Mouse (Mus musculus) forebrain, embryonic 10.5 days (tissue): ENCODE data around the gene Ly6g6e. TPM values are rescaled to one million over a fixed set of nuclear protein-coding genes. Genes with fewer than 3 reads are reported as not detected.
"Not testable (repeated sequence)": the region's sequence is repeated elsewhere in the genome, so short reads cannot be mapped to it uniquely, and the experiment has no call there.

Experiments
- DNase-seq: peaks from one replicate; pipeline ENCODE4 v3.0.0-alpha.2; 2017; ENCODE audit warnings: low spot score; ENCODE audit errors: extremely low spot score
- H3K27ac ChIP-seq: fragments of 300-500 bp; sonication (generic); 2 replicates; pipeline ENCODE4 v1.5.1; 2016; ENCODE audit warnings: mild to moderate bottlenecking
- H3K27me3 ChIP-seq: fragments of 300-500 bp; sonication (generic); 2 replicates; pipeline ENCODE4 v1.6.1; 2016; ENCODE audit warnings: mild to moderate bottlenecking; ENCODE audit not compliant: poor library complexity, severe bottlenecking
- H3K36me3 ChIP-seq: fragments of 300-500 bp; sonication (generic); replicated peaks from 2 replicates; pipeline ENCODE4 v1.6.1; 2016; ENCODE audit warnings: mild to moderate bottlenecking, moderate library complexity
- H3K4me1 ChIP-seq: fragments of 300-500 bp; sonication (generic); 2 replicates; pipeline ENCODE4 v1.6.1; 2016
- H3K4me3 ChIP-seq: fragments of 300-500 bp; sonication (generic); 2 replicates; pipeline ENCODE4 v1.5.1; 2016; ENCODE audit warnings: mild to moderate bottlenecking, moderate library complexity
- H3K9me3 ChIP-seq: fragments of 300-500 bp; sonication (generic); 2 replicates; pipeline ENCODE4 v1.6.1; 2016; ENCODE audit warnings: mild to moderate bottlenecking, moderate library complexity
- WGBS: fragments of 180-500 bp; shearing (Covaris S2); methylation state at CpG from one replicate; pipeline ENCODE4 v1.1.7; 2016; 5-methylcytosine and 5-hydroxymethylcytosine counted together
- polyA plus RNA-seq: library from polyadenylated mRNA; unstranded; fragments of >200 nt; fragmentation: Nextera tagmentation; extraction: Ambion mirVana; gene quantifications from 2 replicates; pipeline ENCODE4 v1.2.1, GENCODE M21; 2016

The Ly6g6e gene
- polyA plus RNA-seq, 1 experiment from 2014 or later: not detected

DNA sequence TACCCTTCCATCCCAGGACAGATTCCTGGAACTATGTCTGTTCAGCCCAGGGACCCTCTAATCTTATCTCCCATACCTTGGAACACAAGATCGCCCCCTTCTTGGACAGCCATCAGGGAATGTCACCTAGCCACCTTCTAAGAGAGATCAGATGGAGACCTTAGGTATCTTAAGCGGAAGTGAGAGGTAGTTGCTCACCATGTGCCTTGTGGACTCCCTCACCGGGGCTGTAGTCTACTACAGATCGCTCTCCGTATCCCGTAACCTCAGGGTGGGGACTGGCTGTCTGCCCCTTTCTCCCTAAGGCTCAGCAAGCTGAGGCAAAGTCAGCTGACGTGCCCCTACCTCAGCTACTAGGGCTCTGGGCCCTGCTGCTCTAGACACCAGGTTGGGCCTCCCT lies 27.4 kb downstream of the Ly6g6e start:
- H3K4me3 ChIP-seq: no peak overlapping the region
- no peak overlapping the region for H3K27ac ChIP-seq
- peaks cover 47% of the 10 kb centered on the region for H3K36me3 ChIP-seq
- H3K9me3 ChIP-seq: no peaks in the 10 kb centered on the region
- no peak for DNase-seq
- H3K27me3 ChIP-seq: no peaks in the 10 kb centered on the region
- H3K4me1 ChIP-seq: peaks cover 11% of the 10 kb centered on the region
- 91% methylated on average over 7 of the region's 7 CpGs for WGBS

DNA sequence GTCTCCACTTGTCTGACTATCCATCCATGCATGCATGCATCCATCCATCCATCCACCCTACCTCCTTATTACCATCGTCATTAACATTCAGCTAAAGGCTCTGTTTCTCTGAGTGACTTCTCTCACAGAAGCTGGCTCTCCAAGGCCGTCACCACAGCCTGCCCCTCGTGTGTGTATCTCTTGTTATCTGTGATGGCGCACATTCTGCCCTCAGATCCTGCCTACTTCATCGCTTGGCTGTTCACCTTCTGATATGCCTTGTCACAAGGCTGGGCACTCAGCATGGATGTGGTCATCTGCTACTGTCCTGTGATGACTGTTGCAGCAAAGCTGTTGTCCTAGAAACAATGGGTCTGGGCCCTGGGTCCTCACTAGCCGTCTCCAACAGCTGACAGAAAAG lies 28.1 kb downstream of the Ly6g6e start:
- Histone ChIP-seq H3K36me3 (peaks cover 41% of the 10 kb centered on the region), H3K9me3 (no peaks in the 10 kb centered on the region), H3K4me1 (peaks cover 11% of the 10 kb centered on the region), H3K27me3 (no peaks in the 10 kb centered on the region), H3K27ac (no peak overlapping the region), H3K4me3 (no peak overlapping the region)
- 81% methylated on average over 6 of the region's 6 CpGs for WGBS
- DNase-seq: no peak

DNA sequence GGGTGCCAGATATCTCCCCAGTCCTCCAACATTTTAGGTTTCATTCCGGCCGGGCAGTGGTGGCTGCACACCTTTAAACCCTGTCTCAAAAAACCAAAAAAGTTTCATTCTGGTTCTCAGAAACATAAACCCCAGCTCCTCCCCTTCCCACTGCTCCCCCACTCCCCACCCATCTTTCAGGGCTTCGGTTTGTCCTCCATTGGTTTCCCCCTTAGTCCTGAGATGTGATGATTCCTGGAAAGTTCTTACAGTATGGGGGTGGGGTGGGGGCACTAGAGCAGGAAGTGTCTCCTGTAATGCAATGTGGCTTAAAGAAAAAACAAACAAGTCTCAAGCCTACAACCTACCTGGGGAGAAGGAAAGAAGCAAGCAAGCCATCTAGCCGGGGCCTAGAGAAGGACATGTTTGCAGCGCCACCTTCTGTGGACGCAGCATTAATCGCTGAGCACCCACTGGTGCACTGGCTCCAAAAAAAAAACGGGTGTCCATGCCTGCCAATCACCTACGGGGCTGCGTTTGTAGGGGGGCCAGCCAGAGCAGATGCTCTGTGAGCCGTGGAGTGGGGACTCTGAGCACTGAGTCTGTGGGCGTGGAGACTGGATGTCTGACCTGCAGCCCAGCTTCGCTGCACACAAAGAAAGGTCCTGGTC lies 29.2 kb downstream of the Ly6g6e start:
- Histone ChIP-seq H3K27ac (peak overlapping the region; percentile 82), H3K9me3 (no peaks in the 10 kb centered on the region), H3K4me1 (peaks cover 11% of the 10 kb centered on the region), H3K36me3 (peaks cover 30% of the 10 kb centered on the region), H3K4me3 (peak overlapping the region; percentile 28), H3K27me3 (no peaks in the 10 kb centered on the region)
- DNase-seq: peak; percentile 21
- WGBS: 27% methylated on average over 13 of the region's 13 CpGs

GRCm38 (mm10) chr17:35106522-35106921 lies 29.8 kb downstream of the Ly6g6e start:
- 81% methylated on average over 3 of the region's 3 CpGs for WGBS
- DNase-seq: no peak
- peaks cover 11% of the 10 kb centered on the region for H3K4me1 ChIP-seq
- peak overlapping the region; percentile 82 for H3K27ac ChIP-seq
- H3K9me3 ChIP-seq: no peaks in the 10 kb centered on the region
- no peaks in the 10 kb centered on the region for H3K27me3 ChIP-seq
- peaks cover 23% of the 10 kb centered on the region for H3K36me3 ChIP-seq
- peak overlapping the region; percentile 28; the same call in 1 of the 2 replicates for H3K4me3 ChIP-seq

DNA sequence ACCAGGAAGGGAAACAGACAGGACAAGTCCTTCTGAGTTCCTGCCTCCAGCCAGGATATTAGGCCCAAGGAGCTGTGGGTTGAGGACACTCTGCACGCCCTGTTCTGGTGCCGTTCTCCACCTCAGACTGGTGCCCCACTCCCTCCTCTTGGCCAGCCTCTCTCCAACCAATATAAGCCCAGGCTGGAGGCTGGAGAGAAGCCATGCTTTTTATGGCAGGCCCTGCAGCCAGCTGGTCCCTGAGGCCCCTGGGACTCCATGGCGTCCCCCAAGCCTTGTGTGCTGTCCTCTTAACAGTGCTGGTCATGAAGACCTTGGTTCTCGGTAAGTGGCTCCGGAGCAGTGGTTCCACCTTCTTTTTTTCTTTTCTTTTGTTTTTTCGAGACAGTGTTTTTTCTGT lies 31.4 kb downstream of the Ly6g6e start, which contains the start of gene Ly6g5c:
Ly6g5c (plus strand) TSS at position 183 of the 400 bp plus-strand sequence.
- Histone ChIP-seq H3K36me3 (peaks cover 7% of the 10 kb centered on the region), H3K4me3 (no peak within 1 kb of the TSS), H3K4me1 (peaks cover 11% of the 10 kb centered on the region), H3K27ac (no peak within 1 kb of the TSS), H3K9me3 (no peaks in the 10 kb centered on the region), H3K27me3 (no peaks in the 10 kb centered on the region)
- no peak for DNase-seq
- WGBS: 91% methylated on average over 6 of the region's 6 CpGs

- Histone ChIP-seq H3K27me3 (no peaks in the 10 kb centered on the region), H3K9me3 (no peaks in the 10 kb centered on the region), H3K36me3 (peaks cover 30% of the 10 kb centered on the region), H3K4me1 (no peaks in the 10 kb centered on the region), H3K27ac (no peak overlapping the region), H3K4me3 (no peak overlapping the region)
- WGBS: 87% methylated on average over 9 of the region's 9 CpGs
- DNase-seq: no peak
These were observed 35.1 kb downstream of the Ly6g6e start for GRCm38 (mm10) chr17:35111774-35112173.

GRCm38 (mm10) chr17:35115046-35116019 lies 38.6 kb downstream of the Ly6g6e start, which contains the start of gene Ly6g5b:
Gene Ly6g5b (minus strand): TSS chr17:35115428.
- WGBS: 89% methylated on average over 8 of the region's 8 CpGs
- no peak within 1 kb of the TSS for H3K27ac ChIP-seq
- no peaks in the 10 kb centered on the region for H3K9me3 ChIP-seq
- H3K36me3 ChIP-seq: peaks cover 60% of the 10 kb centered on the region
- H3K4me3 ChIP-seq: no peak within 1 kb of the TSS; the same call in 1 of the 2 replicates
- no peak for DNase-seq
- no peaks in the 10 kb centered on the region for H3K27me3 ChIP-seq
- H3K4me1 ChIP-seq: peaks cover 9% of the 10 kb centered on the region

DNA sequence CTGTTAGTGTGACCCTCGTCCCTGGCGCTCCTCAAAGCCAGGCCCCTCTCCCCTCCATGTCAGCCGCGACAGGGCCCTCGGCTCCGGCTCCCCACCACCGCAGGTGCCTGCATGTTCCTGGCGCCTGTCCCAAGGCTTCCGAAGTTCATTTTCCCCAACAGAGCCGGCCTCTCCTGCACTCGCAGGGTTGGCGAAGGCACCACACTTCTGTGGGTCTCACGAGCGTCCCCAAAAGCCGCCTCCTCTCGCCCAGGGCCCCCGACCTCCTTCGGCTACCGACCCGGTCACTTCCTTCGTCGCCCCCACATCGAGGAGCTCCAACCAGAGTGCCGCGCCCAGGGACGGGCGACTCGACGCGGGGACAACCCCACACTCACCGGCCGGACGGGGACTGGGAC lies 44.0 kb downstream of the Ly6g6e start:
- no peaks in the 10 kb centered on the region for H3K9me3 ChIP-seq
- peak overlapping the region; percentile 82 for H3K4me3 ChIP-seq
- H3K4me1 ChIP-seq: peaks cover 34% of the 10 kb centered on the region
- no peaks in the 10 kb centered on the region for H3K27me3 ChIP-seq
- H3K27ac ChIP-seq: peak overlapping the region; percentile 93
- DNase-seq: no peak
- under 1% methylated on average over 33 of the region's 33 CpGs for WGBS
- peaks cover 64% of the 10 kb centered on the region for H3K36me3 ChIP-seq

DNA sequence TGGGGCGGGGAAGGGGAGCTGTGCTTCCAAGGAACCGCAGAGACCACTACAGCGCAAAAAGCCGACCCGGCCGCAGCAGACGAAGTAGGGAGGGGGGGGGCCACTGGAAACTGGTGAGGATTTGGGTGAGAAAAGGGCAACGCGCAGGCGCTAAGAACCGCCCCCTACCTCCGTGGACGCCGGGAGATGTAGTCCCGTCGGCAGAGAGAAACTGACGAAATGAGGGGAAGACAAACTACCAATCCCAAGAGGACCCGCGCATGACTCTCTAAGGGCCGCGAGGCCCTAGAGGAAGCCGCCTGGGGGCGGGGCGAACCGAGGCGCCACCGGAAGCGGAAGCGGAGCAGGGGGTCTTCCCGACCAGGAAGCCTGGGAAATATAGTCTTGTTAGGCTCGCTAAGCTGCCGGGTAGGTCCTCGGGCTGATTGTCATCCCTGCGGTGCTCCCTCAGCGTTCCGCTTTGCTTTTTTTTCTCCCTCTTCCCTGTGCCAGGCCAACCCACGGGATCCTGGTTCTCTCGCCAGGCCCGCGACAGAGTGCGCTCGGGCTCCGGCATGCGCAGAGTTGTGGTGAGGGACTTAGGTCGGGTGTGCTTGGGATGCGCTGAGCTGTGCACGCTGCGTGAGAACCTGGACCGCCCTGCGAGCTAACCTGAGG lies 44.6 kb downstream of the Ly6g6e start, which contains the start of gene Gpank1:
Gpank1 (plus strand) TSS at position 313 of the 657 bp plus-strand sequence.
- Histone ChIP-seq H3K4me3 (peak within 1 kb of the TSS; percentile 82), H3K4me1 (peaks cover 39% of the 10 kb centered on the region), H3K9me3 (no peaks in the 10 kb centered on the region), H3K27ac (peak within 1 kb of the TSS; percentile 93), H3K27me3 (no peaks in the 10 kb centered on the region), H3K36me3 (peaks cover 59% of the 10 kb centered on the region)
- DNase-seq: peak; percentile 97
- WGBS: under 1% methylated on average over 50 of the region's 50 CpGs

DNA sequence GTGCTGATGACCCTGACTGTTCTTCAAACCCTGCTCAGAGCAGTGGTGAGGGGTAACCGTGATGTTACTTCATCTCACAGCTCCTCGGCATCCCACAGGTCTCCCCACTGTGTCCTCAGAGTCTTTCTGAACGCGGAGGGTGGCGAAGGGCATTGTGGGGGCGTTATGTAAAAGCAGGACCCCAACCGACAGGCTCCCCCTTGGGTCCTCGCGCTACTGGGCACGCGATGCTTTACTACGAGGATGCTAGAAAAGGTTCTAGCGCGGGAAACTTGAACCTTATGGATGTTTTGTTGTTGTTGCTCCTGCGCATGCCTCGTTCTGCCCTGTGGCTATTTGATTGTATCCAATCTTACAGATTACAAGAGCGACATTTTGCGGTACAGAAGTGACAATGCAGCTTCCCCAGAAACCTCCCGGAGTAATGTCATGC lies 45.2 kb downstream of the Ly6g6e start, which contains the start of gene Csnk2b:
Csnk2b (minus strand) TSS at position 183 of the 433 bp plus-strand sequence.
- DNase-seq: no peak
- under 1% methylated on average over 19 of the region's 19 CpGs for WGBS
- no peaks in the 10 kb centered on the region for H3K27me3 ChIP-seq
- peaks cover 54% of the 10 kb centered on the region for H3K36me3 ChIP-seq
- peaks cover 46% of the 10 kb centered on the region for H3K4me1 ChIP-seq
- peak within 1 kb of the TSS; percentile 93 for H3K27ac ChIP-seq
- peak within 1 kb of the TSS; percentile 82 for H3K4me3 ChIP-seq
- no peaks in the 10 kb centered on the region for H3K9me3 ChIP-seq

- H3K27ac ChIP-seq, H3K27me3 ChIP-seq, H3K9me3 ChIP-seq, H3K4me3 ChIP-seq, DNase-seq: not testable (repeated sequence)
- H3K36me3 ChIP-seq: peaks cover 49% of the 10 kb centered on the region
- WGBS: 95% methylated on average over 9 of the region's 9 CpGs
- peaks cover 55% of the 10 kb centered on the region for H3K4me1 ChIP-seq
These were observed 46.6 kb downstream of the Ly6g6e start for GRCm38 (mm10) chr17:35123287-35123686.

DNA sequence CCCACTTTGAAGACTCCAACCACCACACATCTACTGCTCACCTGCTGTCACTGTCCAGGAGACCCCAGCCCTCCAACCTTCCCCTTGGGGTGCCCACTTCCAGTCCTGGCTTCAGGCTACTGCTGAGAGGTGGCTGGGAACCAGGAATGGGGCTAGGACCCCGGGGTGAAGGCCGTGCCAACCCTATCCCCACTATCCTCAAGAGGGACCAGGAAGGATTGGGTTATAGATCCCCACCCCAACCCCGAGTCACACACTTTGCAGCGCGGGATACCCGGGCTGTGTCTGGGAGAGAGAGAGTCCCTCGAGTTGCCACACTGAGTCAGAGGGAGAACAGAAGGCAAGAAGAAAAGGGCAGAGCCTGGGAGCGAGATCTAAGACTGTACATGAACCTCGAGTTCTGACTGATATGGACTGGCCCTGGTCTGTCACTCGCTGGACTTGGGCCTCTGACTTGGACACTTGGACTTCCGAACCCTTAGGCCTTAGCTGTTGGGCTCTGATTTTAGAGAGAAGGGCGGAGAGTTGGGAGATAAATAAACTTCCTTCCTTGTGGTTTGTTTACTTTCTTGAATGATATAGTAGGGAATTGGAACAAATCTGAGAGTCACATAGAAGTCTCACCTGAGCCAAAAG lies 47.7 kb downstream of the Ly6g6e start:
- not testable (repeated sequence) for H3K4me3 ChIP-seq, H3K27me3 ChIP-seq, DNase-seq, H3K9me3 ChIP-seq, H3K27ac ChIP-seq
- WGBS: 92% methylated on average over 12 of the region's 12 CpGs
- peaks cover 44% of the 10 kb centered on the region for H3K36me3 ChIP-seq
- H3K4me1 ChIP-seq: peaks cover 62% of the 10 kb centered on the region
